Mouse (Mus musculus): ENCODE data around the gene Rab3a. TPM values are rescaled to one million over a fixed set of nuclear protein-coding genes. Genes with fewer than 3 reads are reported as not detected.

The Rab3a gene
- total and polyA plus RNA-seq, 2 experiments: 2.7 to 10.4 TPM

DNA sequence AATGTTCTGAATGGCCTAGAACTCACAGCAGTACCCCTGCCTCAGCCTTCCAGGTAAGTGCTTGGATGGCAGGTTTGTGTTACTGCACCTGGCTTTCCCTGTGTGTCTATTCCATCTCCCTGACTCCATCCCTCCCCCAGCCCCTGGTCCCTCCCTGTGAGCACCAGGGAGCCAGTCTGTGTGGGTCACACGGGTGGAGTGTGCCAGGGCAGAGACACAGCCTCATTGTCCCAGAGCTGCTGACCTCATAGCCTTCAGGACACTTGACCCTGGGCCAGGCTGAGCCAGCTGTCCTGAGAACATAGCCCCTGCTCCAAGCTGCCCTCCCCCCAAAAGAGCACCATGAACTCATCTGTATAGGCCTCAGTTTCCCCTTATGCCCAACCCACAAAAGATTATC, 52.8 kb downstream of the Rab3a start:
- no peak for DNase-seq (ENCODE audit: extremely low read depth, low read depth, low spot score)
- no peak overlapping the region for H3K27ac ChIP-seq (replicated peaks; ENCODE audit: insufficient read depth, low read depth, low read length)
- no peak overlapping the region for H3K4me3 ChIP-seq (ENCODE audit: insufficient read depth, low read depth, low read length)
- TF ChIP-seq CTCF (IDR thresholded peaks at IDR 0.05; ENCODE audit: low read depth, low read length): no peak
- TF ChIP-seq POLR2A (IDR thresholded peaks at IDR 0.05; ENCODE audit: extremely low read depth, insufficient read depth, low read length): no peak
- WGBS: 78% methylated on average over 1 of the region's 1 CpGs
- H3K79me2 ChIP-seq (ENCODE audit: control insufficient read depth, insufficient read depth, low read length): peaks cover 2% of the 10 kb centered on the region; the same call in 1 of the 2 replicates
- H3K36me3 ChIP-seq (ENCODE audit: control insufficient read depth, insufficient read depth, low read length): no peaks in the 10 kb centered on the region
- no peaks in the 10 kb centered on the region for H3K27me3 ChIP-seq (ENCODE audit: control insufficient read depth, insufficient read depth, low read length)
- peaks cover 1% of the 10 kb centered on the region; the same call in 1 of the 2 replicates for H3K4me1 ChIP-seq (ENCODE audit: control insufficient read depth, insufficient read depth, low read length)
- no peak overlapping the region for H3K9ac ChIP-seq (ENCODE audit: low read depth, low read length)

- no peak for DNase-seq (ENCODE audit: extremely low read depth, low read depth, low spot score)
- no peak for TF ChIP-seq CTCF (IDR thresholded peaks at IDR 0.05; ENCODE audit: low read depth, low read length)
- TF ChIP-seq POLR2A (IDR thresholded peaks at IDR 0.05; ENCODE audit: extremely low read depth, insufficient read depth, low read length): no peak
- no peaks in the 10 kb centered on the region for H3K4me1 ChIP-seq (ENCODE audit: control insufficient read depth, insufficient read depth, low read length)
- H3K36me3 ChIP-seq (ENCODE audit: control insufficient read depth, insufficient read depth, low read length): no peaks in the 10 kb centered on the region
- H3K9ac ChIP-seq (ENCODE audit: low read depth, low read length): no peak within 1 kb of the TSS
- no peak within 1 kb of the TSS for H3K27ac ChIP-seq (replicated peaks; ENCODE audit: insufficient read depth, low read depth, low read length)
- H3K27me3 ChIP-seq (ENCODE audit: control insufficient read depth, insufficient read depth, low read length): no peaks in the 10 kb centered on the region
- no peaks in the 10 kb centered on the region; the same call in 1 of the 2 replicates for H3K79me2 ChIP-seq (ENCODE audit: control insufficient read depth, insufficient read depth, low read length)
- 96% methylated on average over 5 of the region's 5 CpGs for WGBS
- H3K4me3 ChIP-seq (ENCODE audit: insufficient read depth, low read depth, low read length): no peak within 1 kb of the TSS
Observed at GRCm38 (mm10) chr8:70808239-70808638, 53.8 kb downstream of the Rab3a start, which contains the start of gene Il12rb1. Gene Il12rb1, plus strand, starts transcription at chr8:70808449.

Other genes starting within 250 kb of the Rab3a start
- gene Rex1bd, start 247.9 kb upstream of the Rab3a start, total RNA-seq (2014; rRNA removed): 60.8 and 75.2 TPM in 2 replicates
- 141 and 152 TPM in 2 replicates for gene Rex1bd, start 247.9 kb upstream of the Rab3a start, polyA plus RNA-seq (2012; rRNA removed)
- 750 and 1,062 TPM in 2 replicates for gene Uba52, start 243.9 kb upstream of the Rab3a start, total RNA-seq (2014; rRNA removed)
- gene Uba52, start 243.9 kb upstream of the Rab3a start, polyA plus RNA-seq (2012; rRNA removed): 596 and 770 TPM in 2 replicates
- gene Fkbp8, start 227.0 kb upstream of the Rab3a start, total RNA-seq (2014; rRNA removed): 271 and 321 TPM in 2 replicates
- gene Fkbp8, start 227.0 kb upstream of the Rab3a start, polyA plus RNA-seq (2012; rRNA removed): 455 and 489 TPM in 2 replicates
- 36.7 and 42.6 TPM in 2 replicates for gene Kxd1, start 226.7 kb upstream of the Rab3a start, total RNA-seq (2014; rRNA removed)
- gene Kxd1, start 226.7 kb upstream of the Rab3a start, polyA plus RNA-seq (2012; rRNA removed): 68.4 and 72.3 TPM in 2 replicates
- 10.0 and 13.6 TPM in 2 replicates for gene Ell, start 215.2 kb upstream of the Rab3a start, total RNA-seq (2014; rRNA removed)
- gene Ell, start 215.2 kb upstream of the Rab3a start, polyA plus RNA-seq (2012; rRNA removed): 19.6 and 25.0 TPM in 2 replicates
- gene Isyna1, start 160.3 kb upstream of the Rab3a start, total RNA-seq (2014; rRNA removed): 3.2 and 6.4 TPM in 2 replicates
- 9.4 and 16.6 TPM in 2 replicates for gene Isyna1, start 160.3 kb upstream of the Rab3a start, polyA plus RNA-seq (2012; rRNA removed)
- 2.3 and 5.0 TPM in 2 replicates for gene Ssbp4, start 145.8 kb upstream of the Rab3a start, total RNA-seq (2014; rRNA removed)
- gene Ssbp4, start 145.8 kb upstream of the Rab3a start, polyA plus RNA-seq (2012; rRNA removed): 13.5 and 16.4 TPM in 2 replicates
- 1.4 and 2.3 TPM in 2 replicates for gene Lrrc25, start 138.5 kb upstream of the Rab3a start, total RNA-seq (2014; rRNA removed)
- gene Lrrc25, start 138.5 kb upstream of the Rab3a start, polyA plus RNA-seq (2012; rRNA removed): 2.5 and 7.0 TPM in 2 replicates
- gene Gdf15, start 122.2 kb upstream of the Rab3a start, total RNA-seq (2014; rRNA removed): 5.8 and 12.6 TPM in 2 replicates
- 23.8 and 27.7 TPM in 2 replicates for gene Gdf15, start 122.2 kb upstream of the Rab3a start, polyA plus RNA-seq (2012; rRNA removed)
- gene Pgpep1, start 94.3 kb upstream of the Rab3a start, total RNA-seq (2014; rRNA removed): 39.1 and 42.6 TPM in 2 replicates
- gene Pgpep1, start 94.3 kb upstream of the Rab3a start, polyA plus RNA-seq (2012; rRNA removed): 91.3 and 117 TPM in 2 replicates
- gene Lsm4, start 81.4 kb upstream of the Rab3a start, total RNA-seq (2014; rRNA removed): 30.8 and 35.4 TPM in 2 replicates
- gene Lsm4, start 81.4 kb upstream of the Rab3a start, polyA plus RNA-seq (2012; rRNA removed): 35.4 and 51.8 TPM in 2 replicates
- 26.6 and 36.6 TPM in 2 replicates for gene Jund, start 55.7 kb upstream of the Rab3a start, total RNA-seq (2014; rRNA removed)
- gene Jund, start 55.7 kb upstream of the Rab3a start, polyA plus RNA-seq (2012; rRNA removed): 111 and 120 TPM in 2 replicates
- gene Iqcn, start 51.2 kb upstream of the Rab3a start, total RNA-seq (2014; rRNA removed): not detected in 2 replicates
- not detected in 2 replicates for gene Iqcn, start 51.2 kb upstream of the Rab3a start, polyA plus RNA-seq (2012; rRNA removed)
- gene Gm3336, start 36.1 kb upstream of the Rab3a start, total RNA-seq (2014; rRNA removed): 0.28 and 0.54 TPM in 2 replicates
- gene Gm3336, start 36.1 kb upstream of the Rab3a start, polyA plus RNA-seq (2012; rRNA removed): 0.11 and 1.0 TPM in 2 replicates
- gene Pde4c, start 31.0 kb upstream of the Rab3a start, total RNA-seq (2014; rRNA removed): 10.6 and 16.3 TPM in 2 replicates
- 26.5 and 28.0 TPM in 2 replicates for gene Pde4c, start 31.0 kb upstream of the Rab3a start, polyA plus RNA-seq (2012; rRNA removed)
- gene Mpv17l2, start 6.3 kb downstream of the Rab3a start, total RNA-seq (2014; rRNA removed): 13.7 and 20.9 TPM in 2 replicates
- gene Mpv17l2, start 6.3 kb downstream of the Rab3a start, polyA plus RNA-seq (2012; rRNA removed): 33.9 and 39.3 TPM in 2 replicates
- gene Pik3r2, start 22.0 kb downstream of the Rab3a start, total RNA-seq (2014; rRNA removed): 7.7 and 10.9 TPM in 2 replicates
- gene Pik3r2, start 22.0 kb downstream of the Rab3a start, polyA plus RNA-seq (2012; rRNA removed): 38.2 and 53.9 TPM in 2 replicates
- 14.8 and 16.7 TPM in 2 replicates for gene Mast3, start 50.4 kb downstream of the Rab3a start, total RNA-seq (2014; rRNA removed)
- gene Mast3, start 50.4 kb downstream of the Rab3a start, polyA plus RNA-seq (2012; rRNA removed): 21.2 and 29.0 TPM in 2 replicates
- 0.37 and 0.40 TPM in 2 replicates for gene Il12rb1, start 53.8 kb downstream of the Rab3a start, total RNA-seq (2014; rRNA removed)
- 0.34 and 0.60 TPM in 2 replicates for gene Il12rb1, start 53.8 kb downstream of the Rab3a start, polyA plus RNA-seq (2012; rRNA removed)
- gene Arrdc2, start 85.0 kb downstream of the Rab3a start, total RNA-seq (2014; rRNA removed): 15.6 and 33.8 TPM in 2 replicates
- gene Arrdc2, start 85.0 kb downstream of the Rab3a start, polyA plus RNA-seq (2012; rRNA removed): 25.7 and 29.5 TPM in 2 replicates
- gene Kcnn1, start 108.6 kb downstream of the Rab3a start, total RNA-seq (2014; rRNA removed): 6.2 and 6.4 TPM in 2 replicates
- 8.4 and 10.6 TPM in 2 replicates for gene Kcnn1, start 108.6 kb downstream of the Rab3a start, polyA plus RNA-seq (2012; rRNA removed)
- 17.2 and 22.1 TPM in 2 replicates for gene Ccdc124, start 119.3 kb downstream of the Rab3a start, total RNA-seq (2014; rRNA removed)
- 34.0 and 34.4 TPM in 2 replicates for gene Ccdc124, start 119.3 kb downstream of the Rab3a start, polyA plus RNA-seq (2012; rRNA removed)
- not detected in 2 replicates for gene Slc5a5, start 138.1 kb downstream of the Rab3a start, total RNA-seq (2014; rRNA removed)
- gene Slc5a5, start 138.1 kb downstream of the Rab3a start, polyA plus RNA-seq (2012; rRNA removed): not detected in 2 replicates
- gene Rpl18a, start 142.7 kb downstream of the Rab3a start, total RNA-seq (2014; rRNA removed): 318 and 506 TPM in 2 replicates
- 1,953 and 2,350 TPM in 2 replicates for gene Rpl18a, start 142.7 kb downstream of the Rab3a start, polyA plus RNA-seq (2012; rRNA removed)
- 1.8 and 3.0 TPM in 2 replicates for gene Map1s, start 151.3 kb downstream of the Rab3a start, total RNA-seq (2014; rRNA removed)
- gene Map1s, start 151.3 kb downstream of the Rab3a start, polyA plus RNA-seq (2012; rRNA removed): 4.6 and 8.7 TPM in 2 replicates